Mouse (Mus musculus): ENCODE data around the gene Calr. TPM values are rescaled to one million over a fixed set of nuclear protein-coding genes. Genes with fewer than 3 reads are reported as not detected.

The Calr gene
- polyA plus RNA-seq, 1 experiment = 116 TPM

GRCm38 (mm10) chr8:84793791-84794485 is 52.8 kb downstream of the Calr start:
- H3K27ac ChIP-seq (ENCODE audit: insufficient read depth, low read length) = no peak overlapping the region
- H3K4me1 ChIP-seq (ENCODE audit: control insufficient read depth, insufficient read depth, insufficient read length) = no peaks in the 10 kb centered on the region
- no peak for TF ChIP-seq CTCF (IDR thresholded peaks at IDR 0.05; ENCODE audit: extremely low read depth, insufficient read depth, insufficient read length, insufficient replicate concordance)
- TF ChIP-seq POLR2A (IDR thresholded peaks at IDR 0.05; ENCODE audit: low read depth, low read length) = no peak
- H3K4me3 ChIP-seq (ENCODE audit: extremely low read depth, insufficient read depth, insufficient read length) = no peak overlapping the region
- H3K27me3 ChIP-seq (ENCODE audit: control insufficient read depth, insufficient read depth, low read length) = peaks cover 5% of the 10 kb centered on the region; the same call in 1 of the 2 replicates
- no peak for DNase-seq (ENCODE audit: low read depth in 1 of 2, low spot score in 2 of 2)
- WGBS = 75% methylated on average over 13 of the region's 13 CpGs
- no peaks in the 10 kb centered on the region for H3K36me3 ChIP-seq (ENCODE audit: control insufficient read depth, insufficient read depth, low read length)

- Histone ChIP-seq H3K27me3 (ENCODE audit: control insufficient read depth, insufficient read depth, low read length) (peaks cover 2% of the 10 kb centered on the region; the same call in 1 of the 2 replicates), H3K4me3 (ENCODE audit: extremely low read depth, insufficient read depth, insufficient read length) (no peak overlapping the region), H3K36me3 (ENCODE audit: control insufficient read depth, insufficient read depth, low read length) (no peaks in the 10 kb centered on the region), H3K4me1 (ENCODE audit: control insufficient read depth, insufficient read depth, insufficient read length) (no peaks in the 10 kb centered on the region), H3K27ac (ENCODE audit: insufficient read depth, low read length) (no peak overlapping the region)
- no peak for DNase-seq (ENCODE audit: low read depth in 1 of 2, low spot score in 2 of 2)
- 90% methylated on average over 9 of the region's 9 CpGs for WGBS
- TF ChIP-seq CTCF (IDR thresholded peaks at IDR 0.05; ENCODE audit: extremely low read depth, insufficient read depth, insufficient read length, insufficient replicate concordance) = no peak
- no peak for TF ChIP-seq POLR2A (IDR thresholded peaks at IDR 0.05; ENCODE audit: low read depth, low read length)
Observed at GRCm38 (mm10) chr8:84793134-84793533, 53.6 kb downstream of the Calr start.

- no peak for DNase-seq (ENCODE audit: low read depth in 1 of 2, low spot score in 2 of 2)
- Histone ChIP-seq H3K4me1 (ENCODE audit: control insufficient read depth, insufficient read depth, insufficient read length) (no peaks in the 10 kb centered on the region), H3K27ac (ENCODE audit: insufficient read depth, low read length) (no peak overlapping the region), H3K36me3 (ENCODE audit: control insufficient read depth, insufficient read depth, low read length) (no peaks in the 10 kb centered on the region), H3K4me3 (ENCODE audit: extremely low read depth, insufficient read depth, insufficient read length) (no peak overlapping the region), H3K27me3 (ENCODE audit: control insufficient read depth, insufficient read depth, low read length) (no peaks in the 10 kb centered on the region)
- 92% methylated on average over 12 of the region's 12 CpGs for WGBS
- no peak for TF ChIP-seq POLR2A (IDR thresholded peaks at IDR 0.05; ENCODE audit: low read depth, low read length)
- TF ChIP-seq CTCF (IDR thresholded peaks at IDR 0.05; ENCODE audit: extremely low read depth, insufficient read depth, insufficient read length, insufficient replicate concordance) = no peak
Observed at GRCm38 (mm10) chr8:84792429-84792947, 54.2 kb downstream of the Calr start.

Other genes with a start within 250 kb of the Calr start
- 23.0 and 27.4 TPM in 2 replicates for gene Ier2, start 184.1 kb downstream of the Calr start, polyA plus RNA-seq (2012; rRNA removed)
- 98.1 and 155 TPM in 2 replicates for gene Trmt1, start 160.6 kb downstream of the Calr start, polyA plus RNA-seq (2012; rRNA removed)
- gene Nacc1, start 159.1 kb downstream of the Calr start, polyA plus RNA-seq (2012; rRNA removed) = 66.0 and 78.5 TPM in 2 replicates
- 90.0 and 115 TPM in 2 replicates for gene Lyl1, start 145.5 kb downstream of the Calr start, polyA plus RNA-seq (2012; rRNA removed)
- 4.5 TPM in 2 replicates for gene G430095P16Rik, start 123.9 kb downstream of the Calr start, polyA plus RNA-seq (2012; rRNA removed)
- 13.7 and 17.1 TPM in 2 replicates for gene Nfix, start 46.6 kb downstream of the Calr start, polyA plus RNA-seq (2012; rRNA removed)
- 1.6 and 1.8 TPM in 2 replicates for gene Dand5, start 24.1 kb downstream of the Calr start, polyA plus RNA-seq (2012; rRNA removed)
- 20.3 and 61.4 TPM in 2 replicates for gene Gadd45gip1, start 15.4 kb downstream of the Calr start, polyA plus RNA-seq (2012; rRNA removed)
- 125 and 162 TPM in 2 replicates for gene Rad23a, start 6.3 kb downstream of the Calr start, polyA plus RNA-seq (2012; rRNA removed)
- 50.3 and 55.0 TPM in 2 replicates for gene Farsa, start 10.1 kb upstream of the Calr start, polyA plus RNA-seq (2012; rRNA removed)
- gene Syce2, start 25.2 kb upstream of the Calr start, polyA plus RNA-seq (2012; rRNA removed) = 1.8 and 2.0 TPM in 2 replicates
- 44.2 and 48.3 TPM in 2 replicates for gene Gcdh, start 47.0 kb upstream of the Calr start, polyA plus RNA-seq (2012; rRNA removed)
- 46.5 and 70.0 TPM in 2 replicates for gene Klf1, start 55.0 kb upstream of the Calr start, polyA plus RNA-seq (2012; rRNA removed)
- gene Dnase2a, start 61.6 kb upstream of the Calr start, polyA plus RNA-seq (2012; rRNA removed) = 43.4 and 44.9 TPM in 2 replicates
- gene Mast1, start 90.4 kb upstream of the Calr start, polyA plus RNA-seq (2012; rRNA removed) = 0.70 and 0.74 TPM in 2 replicates
- gene Rtbdn, start 100.1 kb upstream of the Calr start, polyA plus RNA-seq (2012; rRNA removed) = not detected in 2 replicates
- not detected in 2 replicates for gene Gm49661, start 122.5 kb upstream of the Calr start, polyA plus RNA-seq (2012; rRNA removed)
- gene Prdx2, start 122.7 kb upstream of the Calr start, polyA plus RNA-seq (2012; rRNA removed) = 149 and 164 TPM in 2 replicates
- gene Rnaseh2a, start 122.8 kb upstream of the Calr start, polyA plus RNA-seq (2012; rRNA removed) = 34.2 and 35.6 TPM in 2 replicates
- gene Junb, start 131.8 kb upstream of the Calr start, polyA plus RNA-seq (2012; rRNA removed) = 89.2 and 154 TPM in 2 replicates
- gene Hook2, start 143.7 kb upstream of the Calr start, polyA plus RNA-seq (2012; rRNA removed) = 3.6 and 3.9 TPM in 2 replicates
- not detected in 2 replicates for gene Best2, start 167.6 kb upstream of the Calr start, polyA plus RNA-seq (2012; rRNA removed)
- 71.6 and 72.0 TPM in 2 replicates for gene Asna1, start 178.3 kb upstream of the Calr start, polyA plus RNA-seq (2012; rRNA removed)
- 87.8 and 137 TPM in 2 replicates for gene Trir, start 179.9 kb upstream of the Calr start, polyA plus RNA-seq (2012; rRNA removed)
- 40.0 and 47.5 TPM in 2 replicates for gene Tnpo2, start 190.0 kb upstream of the Calr start, polyA plus RNA-seq (2012; rRNA removed)
- gene Fbxw9, start 213.1 kb upstream of the Calr start, polyA plus RNA-seq (2012; rRNA removed) = 18.8 and 22.5 TPM in 2 replicates
- gene Gm5741, start 221.0 kb upstream of the Calr start, polyA plus RNA-seq (2012; rRNA removed) = 0.48 and 1.4 TPM in 2 replicates
- 40.6 and 84.9 TPM in 2 replicates for gene Dhps, start 224.8 kb upstream of the Calr start, polyA plus RNA-seq (2012; rRNA removed)
- 68.5 and 73.6 TPM in 2 replicates for gene Wdr83os, start 233.8 kb upstream of the Calr start, polyA plus RNA-seq (2012; rRNA removed)
- 20.6 and 26.3 TPM in 2 replicates for gene Wdr83, start 234.4 kb upstream of the Calr start, polyA plus RNA-seq (2012; rRNA removed)
- 163 and 165 TPM in 2 replicates for gene Man2b1, start 236.3 kb upstream of the Calr start, polyA plus RNA-seq (2012; rRNA removed)